Mouse (Mus musculus) cerebellum, postnatal 14 days (tissue): ENCODE data around the gene Cfap221.

Experiments
- DNase-seq, 2 experiments: peaks; one replicate each; pipeline ENCODE4 v3.0.0; 2021; ENCODE audit warnings: mixed read lengths in 2 of 2

Cfap221 gene

GRCm38 (mm10) chr1:119996798-119997581, at the start of gene Cfap221:
TSS of gene Cfap221 (minus strand) at chr1:119997234.
- peak; percentile 35 to 45 for DNase-seq

GRCm38 (mm10) chr1:120044584-120044983, 47.5 kb upstream of the Cfap221 start:
- DNase-seq, result no peak

- no peak for DNase-seq
These were observed 45.4 kb upstream of the Cfap221 start for GRCm38 (mm10) chr1:120042421-120042820.

- DNase-seq, result no peak
These were observed 41.6 kb upstream of the Cfap221 start for GRCm38 (mm10) chr1:120038594-120038993.

GRCm38 (mm10) chr1:120037021-120037683, 40.1 kb upstream of the Cfap221 start:
- peak in 1 of 2 experiments; percentile 43 for DNase-seq

- DNase-seq, result no peak
These were observed 38.5 kb upstream of the Cfap221 start for GRCm38 (mm10) chr1:120035456-120036034.

- DNase-seq, result no peak
These were observed 37.8 kb upstream of the Cfap221 start for GRCm38 (mm10) chr1:120034793-120035192.

GRCm38 (mm10) chr1:120033469-120033854, 36.4 kb upstream of the Cfap221 start:
- no peak for DNase-seq

GRCm38 (mm10) chr1:120032804-120033468, 35.9 kb upstream of the Cfap221 start:
- DNase-seq, result peak; percentile 87 to 95

- DNase-seq, result peak; percentile 79 to 81
These were observed 33.4 kb upstream of the Cfap221 start for GRCm38 (mm10) chr1:120030474-120030873.

GRCm38 (mm10) chr1:120027693-120028092, 30.7 kb upstream of the Cfap221 start:
- DNase-seq, result peak; percentile 85 to 86

- no peak for DNase-seq
These were observed 28.0 kb upstream of the Cfap221 start for GRCm38 (mm10) chr1:120025050-120025439.

- no peak for DNase-seq
These were observed 27.5 kb upstream of the Cfap221 start for GRCm38 (mm10) chr1:120024331-120025049.

GRCm38 (mm10) chr1:120021951-120022350, 24.9 kb upstream of the Cfap221 start:
- DNase-seq, result peak; percentile 55 to 63

- no peak for DNase-seq
These were observed 23.4 kb upstream of the Cfap221 start for GRCm38 (mm10) chr1:120020322-120020897.

- no peak for DNase-seq
These were observed 22.4 kb upstream of the Cfap221 start for GRCm38 (mm10) chr1:120019428-120019827.

GRCm38 (mm10) chr1:120018900-120019299, 21.9 kb upstream of the Cfap221 start:
- DNase-seq, result no peak

GRCm38 (mm10) chr1:120016240-120016639, 19.2 kb upstream of the Cfap221 start:
- peak; percentile 27 to 43 for DNase-seq

GRCm38 (mm10) chr1:120013111-120013510, 16.1 kb upstream of the Cfap221 start:
- peak; percentile 77 to 91 for DNase-seq

- peak in 1 of 2 experiments; percentile 22 for DNase-seq
These were observed 15.6 kb upstream of the Cfap221 start for GRCm38 (mm10) chr1:120012638-120013037.

- DNase-seq, result no peak
These were observed 11.0 kb upstream of the Cfap221 start for GRCm38 (mm10) chr1:120007851-120008588.
